Mouse (Mus musculus) B cell, adult (primary cell): ENCODE results near the gene Wfdc6b. TPM values are rescaled to one million over a fixed set of nuclear protein-coding genes. Genes with fewer than 3 reads are reported as not detected.

ENCODE experiments used
- total RNA-seq: library from RNA; stranded (reverse); gene quantifications from 4 replicates; pipeline ENCODE4 v1.2.4, GENCODE M21; 2023; ENCODE audit not compliant: inconsistent age

Wfdc6b gene
- total RNA-seq = not detected in 4 replicates

GRCm38 (mm10) chr2:164613471-164613870, at the start of gene Wfdc6b, which contains the start of gene Wfdc8:
Wfdc6b (plus strand) TSS chr2:164613522.
Wfdc8 (minus strand) TSS chr2:164613626.

GRCm38 (mm10) chr2:164573359-164573758, 40.0 kb upstream of the Wfdc6b start, which contains the start of gene Spint3:
Spint3 (minus strand) TSS chr2:164573459.

GRCm38 (mm10) chr2:164585025-164585725, 28.1 kb upstream of the Wfdc6b start, which contains the start of gene Wfdc6a:
Wfdc6a (minus strand) TSS chr2:164585447.

GRCm38 (mm10) chr2:164593494-164593893, 19.8 kb upstream of the Wfdc6b start, which contains the start of gene Eppin:
Eppin (minus strand) TSS chr2:164593594.

GRCm38 (mm10) chr2:164638696-164639095, 25.4 kb downstream of the Wfdc6b start, which contains the start of gene Wfdc16:
Wfdc16 (minus strand) TSS chr2:164638796.

GRCm38 (mm10) chr2:164655858-164656257, 42.5 kb downstream of the Wfdc6b start, which contains the start of gene Wfdc10:
Wfdc10 (plus strand) TSS chr2:164656046.

GRCm38 (mm10) chr2:164656483-164656882, 43.2 kb downstream of the Wfdc6b start, which contains the start of gene Wfdc9:
Wfdc9 (minus strand) TSS chr2:164656583.

Other genes starting within 250 kb of the Wfdc6b start
- gene Slpi, start 224.4 kb upstream of the Wfdc6b start, total RNA-seq = 6.4 to 8.2 TPM (median 6.7 TPM) in 4 replicates
- 0.24 to 0.69 TPM (median 0.34 TPM) in 4 replicates for gene Rbpjl, start 210.4 kb upstream of the Wfdc6b start, total RNA-seq
- 0.35 to 0.83 TPM (median 0.39 TPM) in 3 of 4 replicates, not detected in the other for gene Matn4, start 208.4 kb upstream of the Wfdc6b start, total RNA-seq
- gene Sdc4, start 169.6 kb upstream of the Wfdc6b start, total RNA-seq = 173 to 196 TPM (median 177 TPM) in 4 replicates
- gene Sys1, start 156.6 kb upstream of the Wfdc6b start, total RNA-seq = 52.1 to 63.2 TPM (median 59.2 TPM) in 4 replicates
- 2.1 to 5.1 TPM in 2 of 4 replicates, not detected in the others for gene Gm20458, start 152.6 kb upstream of the Wfdc6b start, total RNA-seq
- gene Trp53tg5, start 139.8 kb upstream of the Wfdc6b start, total RNA-seq = not detected in 4 replicates
- 5.2 to 7.2 TPM (median 6.9 TPM) in 4 replicates for gene Dbndd2, start 127.4 kb upstream of the Wfdc6b start, total RNA-seq
- 69.4 to 79.5 TPM (median 75.7 TPM) in 4 replicates for gene Pigt, start 116.0 kb upstream of the Wfdc6b start, total RNA-seq
- gene Wfdc2, start 51.1 kb upstream of the Wfdc6b start, total RNA-seq = not detected in 4 replicates
- not detected in 4 replicates for gene Spint3, start 40.1 kb upstream of the Wfdc6b start, total RNA-seq
- gene Wfdc6a, start 28.1 kb upstream of the Wfdc6b start, total RNA-seq = not detected in 4 replicates
- gene Eppin, start 19.9 kb upstream of the Wfdc6b start, total RNA-seq = not detected in 4 replicates
- gene Wfdc8, start 104 bp downstream of the Wfdc6b start, total RNA-seq = not detected in 4 replicates
- gene Wfdc16, start 25.3 kb downstream of the Wfdc6b start, total RNA-seq = not detected in 4 replicates
- gene Wfdc10, start 42.5 kb downstream of the Wfdc6b start, total RNA-seq = not detected in 4 replicates
- gene Wfdc9, start 43.1 kb downstream of the Wfdc6b start, total RNA-seq = not detected in 4 replicates
- not detected in 4 replicates for gene Wfdc11, start 60.6 kb downstream of the Wfdc6b start, total RNA-seq
- gene Wfdc13, start 71.6 kb downstream of the Wfdc6b start, total RNA-seq = not detected in 4 replicates
- not detected in 4 replicates for gene Spint4, start 85.0 kb downstream of the Wfdc6b start, total RNA-seq
- gene Spint5, start 101.8 kb downstream of the Wfdc6b start, total RNA-seq = not detected in 4 replicates
- not detected in 4 replicates for gene Wfdc3, start 132.4 kb downstream of the Wfdc6b start, total RNA-seq
- gene Dnttip1, start 132.5 kb downstream of the Wfdc6b start, total RNA-seq = 35.3 to 43.4 TPM (median 39.6 TPM) in 4 replicates
- 2.6 to 4.9 TPM (median 3.6 TPM) in 4 replicates for gene Ube2c, start 156.4 kb downstream of the Wfdc6b start, total RNA-seq
- gene Tnnc2, start 166.4 kb downstream of the Wfdc6b start, total RNA-seq = not detected in 4 replicates
- gene Snx21, start 172.3 kb downstream of the Wfdc6b start, total RNA-seq = 0.60 to 1.5 TPM (median 0.69 TPM) in 4 replicates
- 57.2 to 73.3 TPM (median 63.9 TPM) in 4 replicates for gene Acot8, start 191.4 kb downstream of the Wfdc6b start, total RNA-seq
- 3.1 to 4.3 TPM (median 3.6 TPM) in 4 replicates for gene Zswim3, start 191.6 kb downstream of the Wfdc6b start, total RNA-seq
- gene Zswim1, start 209.2 kb downstream of the Wfdc6b start, total RNA-seq = 7.8 to 9.8 TPM (median 8.5 TPM) in 4 replicates
- gene Spata25, start 215.0 kb downstream of the Wfdc6b start, total RNA-seq = 0.69 to 0.74 TPM in 2 of 4 replicates, not detected in the others
- gene Ctsa, start 219.4 kb downstream of the Wfdc6b start, total RNA-seq = 200 to 233 TPM (median 214 TPM) in 4 replicates
- 4.5 to 5.9 TPM (median 4.9 TPM) in 4 replicates for gene Neurl2, start 219.9 kb downstream of the Wfdc6b start, total RNA-seq
- gene Pltp, start 244.2 kb downstream of the Wfdc6b start, total RNA-seq = 8.8 to 12.8 TPM (median 10.6 TPM) in 4 replicates